Mouse (Mus musculus): ENCODE measurements around the gene Itgb6. TPM values are rescaled to one million over a fixed set of nuclear protein-coding genes. Genes with fewer than 3 reads are reported as not detected.

The Itgb6 gene
- 0.52 and 0.75 TPM in 2 replicates for polyA plus RNA-seq (2014; fragmentation: Nextera tagmentation; extraction: Ambion mirVana)

- DNase-seq (ENCODE audit: low spot score) (no peak), ATAC-seq (replicated peaks; ENCODE audit: low FRiP score) (0 out of 2 replicates have a peak, but pooled peaks have one; percentile 30)
- no peaks in the 10 kb centered on the region; the same call in 1 of the 2 replicates for H3K4me1 ChIP-seq (replicated peaks; ENCODE audit: control insufficient read depth, insufficient read depth, low read length)
- H3K4me3 ChIP-seq (ENCODE audit: low read depth, low read length), result no peak within 1 kb of the TSS
- H3K9me3 ChIP-seq (ENCODE audit: control insufficient read depth, low read length), result no peaks in the 10 kb centered on the region
- H3K27ac ChIP-seq (ENCODE audit: low read depth, low read length), result no peak within 1 kb of the TSS
- 67% methylated on average over 14 of the region's 14 CpGs for WGBS
- H3K4me2 ChIP-seq (ENCODE audit: low read depth, low read length, severe bottlenecking), result no peak within 1 kb of the TSS
- no peaks in the 10 kb centered on the region for H3K36me3 ChIP-seq (ENCODE audit: control insufficient read depth, insufficient read depth, low read length)
- H3K9ac ChIP-seq (ENCODE audit: low read length), result no peak within 1 kb of the TSS
- peaks cover 8% of the 10 kb centered on the region for H3K27me3 ChIP-seq (ENCODE audit: control insufficient read depth, insufficient read depth, low read length)
Observed at GRCm38 (mm10) chr2:60722514-60722913, at the start of gene Itgb6. Gene Itgb6, minus strand, starts transcription at chr2:60722643.

GRCm38 (mm10) chr2:60766420-60766819, 44.0 kb upstream of the Itgb6 start:
- no peak for DNase-seq (ENCODE audit: low spot score)
- Histone ChIP-seq H3K27me3 (ENCODE audit: control insufficient read depth, insufficient read depth, low read length) (no peaks in the 10 kb centered on the region), H3K9me3 (ENCODE audit: control insufficient read depth, low read length) (peaks cover 4% of the 10 kb centered on the region; the same call in 1 of the 2 replicates), H3K27ac (ENCODE audit: low read depth, low read length) (no peak overlapping the region), H3K36me3 (ENCODE audit: control insufficient read depth, insufficient read depth, low read length) (no peaks in the 10 kb centered on the region), H3K4me2 (ENCODE audit: low read depth, low read length, severe bottlenecking) (no peak overlapping the region), H3K9ac (ENCODE audit: low read length) (no peak overlapping the region), H3K4me1 (replicated peaks; ENCODE audit: control insufficient read depth, insufficient read depth, low read length) (no peaks in the 10 kb centered on the region), H3K4me3 (ENCODE audit: low read depth, low read length) (no peak overlapping the region)
- ATAC-seq (replicated peaks; ENCODE audit: low FRiP score), result no peak
- WGBS, result 79% methylated on average over 8 of the region's 8 CpGs

GRCm38 (mm10) chr2:60756218-60756617, 33.8 kb upstream of the Itgb6 start:
- Histone ChIP-seq H3K9ac (ENCODE audit: low read length) (no peak overlapping the region), H3K9me3 (ENCODE audit: control insufficient read depth, low read length) (no peaks in the 10 kb centered on the region), H3K4me3 (ENCODE audit: low read depth, low read length) (no peak overlapping the region), H3K4me2 (ENCODE audit: low read depth, low read length, severe bottlenecking) (no peak overlapping the region), H3K4me1 (replicated peaks; ENCODE audit: control insufficient read depth, insufficient read depth, low read length) (no peaks in the 10 kb centered on the region), H3K36me3 (ENCODE audit: control insufficient read depth, insufficient read depth, low read length) (no peaks in the 10 kb centered on the region), H3K27ac (ENCODE audit: low read depth, low read length) (no peak overlapping the region), H3K27me3 (ENCODE audit: control insufficient read depth, insufficient read depth, low read length) (no peaks in the 10 kb centered on the region)
- ATAC-seq (replicated peaks; ENCODE audit: low FRiP score), result no peak
- DNase-seq (ENCODE audit: low spot score), result no peak
- 85% methylated on average over 9 of the region's 9 CpGs for WGBS

- H3K36me3 ChIP-seq (ENCODE audit: control insufficient read depth, insufficient read depth, low read length), result no peaks in the 10 kb centered on the region
- no peak overlapping the region for H3K4me2 ChIP-seq (ENCODE audit: low read depth, low read length, severe bottlenecking)
- ATAC-seq (replicated peaks; ENCODE audit: low FRiP score) (no peak), DNase-seq (ENCODE audit: low spot score) (no peak)
- WGBS, result 97% methylated on average over 7 of the region's 7 CpGs
- no peaks in the 10 kb centered on the region for H3K9me3 ChIP-seq (ENCODE audit: control insufficient read depth, low read length)
- no peak overlapping the region for H3K4me3 ChIP-seq (ENCODE audit: low read depth, low read length)
- no peak overlapping the region for H3K27ac ChIP-seq (ENCODE audit: low read depth, low read length)
- no peak overlapping the region for H3K9ac ChIP-seq (ENCODE audit: low read length)
- H3K4me1 ChIP-seq (replicated peaks; ENCODE audit: control insufficient read depth, insufficient read depth, low read length), result no peaks in the 10 kb centered on the region
- no peaks in the 10 kb centered on the region for H3K27me3 ChIP-seq (ENCODE audit: control insufficient read depth, insufficient read depth, low read length)
Observed at GRCm38 (mm10) chr2:60755101-60755500, 32.7 kb upstream of the Itgb6 start.

- no peak for ATAC-seq (replicated peaks; ENCODE audit: low FRiP score)
- Histone ChIP-seq H3K9ac (ENCODE audit: low read length) (no peak overlapping the region), H3K9me3 (ENCODE audit: control insufficient read depth, low read length) (no peaks in the 10 kb centered on the region), H3K4me2 (ENCODE audit: low read depth, low read length, severe bottlenecking) (no peak overlapping the region), H3K4me3 (ENCODE audit: low read depth, low read length) (no peak overlapping the region), H3K36me3 (ENCODE audit: control insufficient read depth, insufficient read depth, low read length) (no peaks in the 10 kb centered on the region), H3K27ac (ENCODE audit: low read depth, low read length) (no peak overlapping the region), H3K4me1 (replicated peaks; ENCODE audit: control insufficient read depth, insufficient read depth, low read length) (no peaks in the 10 kb centered on the region), H3K27me3 (ENCODE audit: control insufficient read depth, insufficient read depth, low read length) (no peaks in the 10 kb centered on the region)
- WGBS, result 96% methylated on average over 9 of the region's 9 CpGs
- no peak for DNase-seq (ENCODE audit: low spot score)
Observed at GRCm38 (mm10) chr2:60751274-60751673, 28.8 kb upstream of the Itgb6 start.

- Histone ChIP-seq H3K4me2 (ENCODE audit: low read depth, low read length, severe bottlenecking) (no peak overlapping the region), H3K4me1 (replicated peaks; ENCODE audit: control insufficient read depth, insufficient read depth, low read length) (no peaks in the 10 kb centered on the region), H3K27ac (ENCODE audit: low read depth, low read length) (no peak overlapping the region), H3K9ac (ENCODE audit: low read length) (no peak overlapping the region), H3K36me3 (ENCODE audit: control insufficient read depth, insufficient read depth, low read length) (no peaks in the 10 kb centered on the region), H3K27me3 (ENCODE audit: control insufficient read depth, insufficient read depth, low read length) (no peaks in the 10 kb centered on the region), H3K4me3 (ENCODE audit: low read depth, low read length) (no peak overlapping the region), H3K9me3 (ENCODE audit: control insufficient read depth, low read length) (no peaks in the 10 kb centered on the region)
- DNase-seq (ENCODE audit: low spot score), result no peak
- WGBS, result 89% methylated on average over 3 of the region's 3 CpGs
- ATAC-seq (replicated peaks; ENCODE audit: low FRiP score), result no peak
Observed at GRCm38 (mm10) chr2:60750591-60750990, 28.1 kb upstream of the Itgb6 start.

- WGBS, result 95% methylated on average over 1 of the region's 1 CpGs
- Histone ChIP-seq H3K4me3 (ENCODE audit: low read depth, low read length) (no peak overlapping the region), H3K27ac (ENCODE audit: low read depth, low read length) (no peak overlapping the region), H3K27me3 (ENCODE audit: control insufficient read depth, insufficient read depth, low read length) (no peaks in the 10 kb centered on the region), H3K4me1 (replicated peaks; ENCODE audit: control insufficient read depth, insufficient read depth, low read length) (no peaks in the 10 kb centered on the region), H3K9ac (ENCODE audit: low read length) (no peak overlapping the region), H3K4me2 (ENCODE audit: low read depth, low read length, severe bottlenecking) (no peak overlapping the region), H3K9me3 (ENCODE audit: control insufficient read depth, low read length) (no peaks in the 10 kb centered on the region), H3K36me3 (ENCODE audit: control insufficient read depth, insufficient read depth, low read length) (no peaks in the 10 kb centered on the region)
- ATAC-seq (replicated peaks; ENCODE audit: low FRiP score) (no peak), DNase-seq (ENCODE audit: low spot score) (no peak)
Observed at GRCm38 (mm10) chr2:60748585-60748984, 26.1 kb upstream of the Itgb6 start.

GRCm38 (mm10) chr2:60747590-60747989, 25.1 kb upstream of the Itgb6 start:
- WGBS, result 78% methylated on average over 3 of the region's 3 CpGs
- no peak for ATAC-seq (replicated peaks; ENCODE audit: low FRiP score)
- Histone ChIP-seq H3K4me2 (ENCODE audit: low read depth, low read length, severe bottlenecking) (no peak overlapping the region), H3K4me3 (ENCODE audit: low read depth, low read length) (no peak overlapping the region), H3K27ac (ENCODE audit: low read depth, low read length) (no peak overlapping the region), H3K9ac (ENCODE audit: low read length) (no peak overlapping the region), H3K4me1 (replicated peaks; ENCODE audit: control insufficient read depth, insufficient read depth, low read length) (no peaks in the 10 kb centered on the region), H3K36me3 (ENCODE audit: control insufficient read depth, insufficient read depth, low read length) (no peaks in the 10 kb centered on the region), H3K27me3 (ENCODE audit: control insufficient read depth, insufficient read depth, low read length) (no peaks in the 10 kb centered on the region), H3K9me3 (ENCODE audit: control insufficient read depth, low read length) (no peaks in the 10 kb centered on the region)
- DNase-seq (ENCODE audit: low spot score), result no peak

GRCm38 (mm10) chr2:60744674-60745073, 22.2 kb upstream of the Itgb6 start:
- Histone ChIP-seq H3K27me3 (ENCODE audit: control insufficient read depth, insufficient read depth, low read length) (no peaks in the 10 kb centered on the region), H3K9me3 (ENCODE audit: control insufficient read depth, low read length) (no peaks in the 10 kb centered on the region), H3K9ac (ENCODE audit: low read length) (no peak overlapping the region), H3K36me3 (ENCODE audit: control insufficient read depth, insufficient read depth, low read length) (no peaks in the 10 kb centered on the region), H3K4me2 (ENCODE audit: low read depth, low read length, severe bottlenecking) (no peak overlapping the region), H3K4me3 (ENCODE audit: low read depth, low read length) (no peak overlapping the region), H3K27ac (ENCODE audit: low read depth, low read length) (no peak overlapping the region), H3K4me1 (replicated peaks; ENCODE audit: control insufficient read depth, insufficient read depth, low read length) (no peaks in the 10 kb centered on the region)
- WGBS, result 69% methylated on average over 3 of the region's 3 CpGs
- DNase-seq (ENCODE audit: low spot score), result no peak
- ATAC-seq (replicated peaks; ENCODE audit: low FRiP score), result no peak

All from forebrain, embryonic 11.5 days (tissue).